Mouse (Mus musculus) testis, adult 2 months (tissue): Measurements from ENCODE around the gene Tmem102. TPM values are rescaled to one million over a fixed set of nuclear protein-coding genes. Genes with fewer than 3 reads are reported as not detected.

Source experiments
- H3K27ac ChIP-seq: fragments of 200-500 bp; 2 replicates; pipeline ENCODE4 v1.5.1; 2012; ENCODE audit warnings: low read depth, low read length; ENCODE audit not compliant: control insufficient read depth, insufficient read depth
- H3K27me3 ChIP-seq: fragments of 200-500 bp; 2 replicates; pipeline ENCODE4 v1.6.1; 2012; ENCODE audit warnings: mild to moderate bottlenecking, low read length, moderate library complexity; ENCODE audit not compliant: control insufficient read depth, insufficient read depth
- H3K36me3 ChIP-seq: fragments of 200-500 bp; 2 replicates; pipeline ENCODE4 v1.6.1; 2012; ENCODE audit warnings: mild to moderate bottlenecking, low read length; ENCODE audit not compliant: control insufficient read depth, insufficient read depth
- H3K4me1 ChIP-seq: fragments of 200-500 bp; 2 replicates; pipeline ENCODE4 v1.6.1; 2012; ENCODE audit warnings: low read length; ENCODE audit not compliant: control insufficient read depth, insufficient read depth
- H3K4me3 ChIP-seq: fragments of 200-500 bp; 2 replicates; pipeline ENCODE4 v1.5.1; 2012; ENCODE audit warnings: low read depth, mild to moderate bottlenecking, low read length, moderate library complexity, mixed read lengths; ENCODE audit not compliant: control insufficient read depth
- CTCF ChIP-seq: fragments of 200-500 bp; IDR thresholded peaks from 2 replicates; pipeline ENCODE4 v1.5.1; 2012; ENCODE audit warnings: low read depth, mild to moderate bottlenecking, inconsistent platforms, low read length, moderate library complexity; ENCODE audit not compliant: control insufficient read depth, insufficient read depth, insufficient replicate concordance
- POLR2A ChIP-seq: fragments of 200-500 bp; IDR thresholded peaks from 2 replicates; pipeline ENCODE4 v1.6.1; 2012; ENCODE audit warnings: low read depth, mild to moderate bottlenecking, inconsistent platforms, low read length, moderate library complexity; ENCODE audit not compliant: control insufficient read depth
- polyA plus RNA-seq: library from polyadenylated mRNA; depleted of rRNA; stranded (reverse); fragments of >200 nt; gene quantifications from 2 replicates; pipeline ENCODE4 v1.2.3, GENCODE M21; 2012

The Tmem102 gene
- polyA plus RNA-seq, 1 experiment: 0.52 TPM

- no peak for TF ChIP-seq POLR2A
- no peak for TF ChIP-seq CTCF
- H3K4me3 ChIP-seq: no peak overlapping the region
- no peaks in the 10 kb centered on the region for H3K27me3 ChIP-seq
- no peak overlapping the region for H3K27ac ChIP-seq
- H3K36me3 ChIP-seq: no peaks in the 10 kb centered on the region
- H3K4me1 ChIP-seq: peaks cover 11% of the 10 kb centered on the region
Measured at GRCm38 (mm10) chr11:69778985-69779384, 26.4 kb downstream of the Tmem102 start.

DNA sequence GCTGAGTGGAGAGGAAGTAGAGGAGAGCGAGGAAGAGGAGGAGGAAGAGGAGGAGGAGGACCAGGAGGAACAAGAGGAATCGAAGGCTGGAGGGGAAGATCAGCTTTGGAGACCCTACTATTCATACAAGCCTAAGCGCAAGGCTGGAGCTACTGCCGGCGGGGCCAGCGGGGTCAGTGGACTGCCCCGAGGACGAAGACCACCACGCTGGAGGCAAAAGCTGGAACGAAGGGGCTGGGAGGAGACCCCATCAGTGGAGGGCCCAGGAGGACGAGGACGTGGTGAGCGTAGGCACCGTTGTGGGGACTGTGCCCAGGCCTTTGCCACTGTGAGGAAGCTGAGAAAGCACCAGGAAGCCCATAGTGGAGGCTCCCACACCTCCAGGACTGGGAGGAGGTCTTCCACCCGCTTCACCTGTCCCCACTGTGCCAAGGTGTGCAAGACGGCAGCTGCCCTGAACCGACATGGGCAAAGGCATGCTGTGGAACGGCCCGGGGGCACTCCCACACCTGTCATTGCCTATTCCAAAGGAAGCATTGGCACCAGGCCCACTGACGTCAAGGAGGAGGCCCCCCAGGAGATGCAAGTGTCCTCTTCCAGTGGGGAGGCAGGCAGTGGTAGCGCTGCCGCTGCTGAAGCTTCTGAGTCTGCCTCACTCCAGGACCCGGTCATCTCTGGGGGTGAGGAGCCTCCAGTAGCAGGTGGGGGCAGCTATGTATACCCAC is 27.0 kb downstream of the Tmem102 start:
- no peaks in the 10 kb centered on the region for H3K36me3 ChIP-seq
- no peak overlapping the region for H3K4me3 ChIP-seq
- H3K27ac ChIP-seq: no peak overlapping the region
- peaks cover 11% of the 10 kb centered on the region for H3K4me1 ChIP-seq
- TF ChIP-seq CTCF (no peak), POLR2A (no peak)
- no peaks in the 10 kb centered on the region for H3K27me3 ChIP-seq

DNA sequence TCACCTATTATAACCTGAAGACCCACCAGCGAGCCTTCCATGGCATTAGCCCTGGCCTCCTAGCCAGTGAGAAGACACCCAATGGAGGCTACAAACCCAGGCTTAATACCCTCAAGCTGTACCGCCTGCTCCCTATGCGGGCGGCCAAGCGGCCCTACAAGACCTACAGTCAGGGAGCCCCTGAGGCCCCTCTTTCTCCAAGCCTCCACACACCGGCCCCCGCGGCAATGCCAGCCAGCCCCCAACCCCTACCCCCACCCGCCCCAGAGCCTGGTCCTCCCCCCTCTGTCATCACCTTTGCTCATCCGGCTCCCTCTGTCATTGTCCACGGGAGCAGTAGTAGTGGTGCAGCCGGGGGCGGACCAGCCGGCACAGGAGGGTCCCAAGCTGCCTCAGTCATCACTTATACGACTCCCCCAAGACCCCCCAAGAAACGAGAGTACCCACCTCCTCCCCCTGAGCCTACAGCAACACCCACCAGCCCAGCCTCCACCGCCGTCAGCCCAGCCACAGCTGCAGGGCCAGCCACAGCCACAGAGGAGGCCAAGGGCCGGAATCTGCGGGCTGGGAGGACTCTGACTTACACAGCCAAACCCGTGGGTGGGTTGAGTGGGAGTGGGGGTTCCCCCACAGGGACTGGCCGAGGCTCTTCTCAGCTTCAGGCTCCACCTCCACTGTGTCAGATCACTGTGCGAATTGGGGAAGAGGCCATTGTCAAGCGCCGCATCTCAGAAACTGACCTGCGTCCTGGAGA is 27.7 kb downstream of the Tmem102 start:
- Histone ChIP-seq H3K27me3 (no peaks in the 10 kb centered on the region), H3K4me1 (peaks cover 11% of the 10 kb centered on the region), H3K27ac (no peak overlapping the region), H3K36me3 (no peaks in the 10 kb centered on the region), H3K4me3 (no peak overlapping the region)
- no peak for TF ChIP-seq CTCF
- TF ChIP-seq POLR2A: no peak

DNA sequence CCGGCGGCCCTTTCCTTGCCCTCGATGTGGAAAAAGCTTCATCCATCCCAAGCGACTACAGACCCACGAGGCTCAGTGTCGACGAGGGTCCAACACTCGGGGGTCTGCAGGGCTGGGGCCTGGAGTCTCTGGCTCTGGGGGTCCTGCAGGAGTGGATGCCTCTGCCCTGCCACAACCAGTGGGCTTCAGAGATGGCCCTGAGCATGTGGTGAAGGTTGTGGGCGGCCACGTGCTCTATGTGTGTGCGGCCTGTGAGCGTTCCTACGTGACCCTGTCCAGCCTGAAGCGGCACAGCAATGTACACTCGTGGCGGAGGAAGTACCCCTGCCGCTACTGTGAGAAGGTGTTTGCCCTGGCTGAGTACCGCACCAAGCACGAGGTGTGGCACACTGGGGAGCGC is 28.9 kb downstream of the Tmem102 start:
- TF ChIP-seq POLR2A (no peak), CTCF (no peak)
- H3K4me1 ChIP-seq: peaks cover 11% of the 10 kb centered on the region
- no peaks in the 10 kb centered on the region for H3K27me3 ChIP-seq
- H3K36me3 ChIP-seq: no peaks in the 10 kb centered on the region
- no peak overlapping the region for H3K4me3 ChIP-seq
- H3K27ac ChIP-seq: no peak overlapping the region

GRCm38 (mm10) chr11:69775716-69776115 is 29.7 kb downstream of the Tmem102 start:
- Histone ChIP-seq H3K36me3 (no peaks in the 10 kb centered on the region), H3K27me3 (no peaks in the 10 kb centered on the region), H3K4me1 (peaks cover 11% of the 10 kb centered on the region), H3K4me3 (no peak overlapping the region), H3K27ac (no peak overlapping the region)
- TF ChIP-seq POLR2A (no peak), CTCF (no peak)

- Histone ChIP-seq H3K27ac (no peak overlapping the region), H3K36me3 (no peaks in the 10 kb centered on the region), H3K4me1 (peaks cover 11% of the 10 kb centered on the region), H3K27me3 (no peaks in the 10 kb centered on the region), H3K4me3 (no peak overlapping the region)
- TF ChIP-seq CTCF: no peak
- TF ChIP-seq POLR2A: no peak
Measured at GRCm38 (mm10) chr11:69774961-69775360, 30.5 kb downstream of the Tmem102 start.

GRCm38 (mm10) chr11:69767625-69767909 is 37.9 kb downstream of the Tmem102 start:
- Histone ChIP-seq H3K27ac (no peak overlapping the region), H3K4me1 (peaks cover 12% of the 10 kb centered on the region), H3K27me3 (no peaks in the 10 kb centered on the region), H3K4me3 (no peak overlapping the region), H3K36me3 (no peaks in the 10 kb centered on the region)
- TF ChIP-seq CTCF (no peak), POLR2A (no peak)
